Mouse (Mus musculus): ENCODE measurements at regions not wholly inside any gene's neighbourhood (a gene's known extent, or its start where the extent isn't known, plus 50 kb on each side); places are given as distances from the start of the nearest gene placed in this dataset.

DNA sequence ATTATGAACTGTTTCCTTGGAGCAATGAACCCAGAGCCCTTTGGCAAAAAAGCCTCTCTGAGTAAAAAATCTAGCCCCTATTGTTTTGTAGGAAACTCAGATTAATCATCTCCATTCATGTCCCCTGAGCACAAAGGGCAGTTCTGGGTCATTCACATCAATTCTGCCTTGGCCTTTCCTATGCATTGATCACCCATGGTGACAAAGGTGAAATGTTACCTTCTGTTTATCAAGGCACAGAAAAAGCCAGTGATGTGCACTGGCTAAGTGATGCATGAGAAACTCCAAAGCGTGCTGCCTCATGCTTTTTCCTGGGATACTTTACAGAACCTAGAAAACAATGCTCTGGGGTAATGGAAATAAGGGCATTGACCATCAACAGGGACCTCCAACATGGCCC lies 668.4 kb upstream of the Nr3c2 start:
- TF ChIP-seq CTCF (IDR thresholded peaks at IDR 0.05; ENCODE audit: low read depth, low read length) (no peak), GATA1 (IDR thresholded peaks at IDR 0.05; ENCODE audit: borderline replicate concordance, low read length) (no peak)
